Mouse (Mus musculus) brown adipose tissue, adult 24 weeks (tissue): ENCODE data around the gene Tbx4. TPM values are rescaled to one million over a fixed set of nuclear protein-coding genes. Genes with fewer than 3 reads are reported as not detected.

ENCODE experiments used
- H3K27ac ChIP-seq: fragments of 200-500 bp; replicated peaks from 2 replicates; pipeline ENCODE4 v1.5.1; 2012; ENCODE audit warnings: low read depth, mild to moderate bottlenecking, low read length
- H3K4me1 ChIP-seq: fragments of 200-500 bp; 2 replicates; pipeline ENCODE4 v1.6.1; 2012; ENCODE audit warnings: low read length, mixed read lengths; ENCODE audit not compliant: control insufficient read depth, insufficient read depth, insufficient read length
- H3K4me3 ChIP-seq: fragments of 200-500 bp; 2 replicates; pipeline ENCODE4 v1.5.1; 2012; ENCODE audit warnings: low read depth, mild to moderate bottlenecking, low read length, moderate library complexity; ENCODE audit not compliant: insufficient read depth
- polyA plus RNA-seq: library from polyadenylated mRNA; stranded (reverse); fragments of >200 nt; gene quantifications from 2 replicates; pipeline ENCODE4 v1.2.4, GENCODE M21; 2012; ENCODE audit not compliant: missing spikeins, insufficient read depth, insufficient read length

Tbx4 gene
- polyA plus RNA-seq, 1 experiment: not detected

DNA sequence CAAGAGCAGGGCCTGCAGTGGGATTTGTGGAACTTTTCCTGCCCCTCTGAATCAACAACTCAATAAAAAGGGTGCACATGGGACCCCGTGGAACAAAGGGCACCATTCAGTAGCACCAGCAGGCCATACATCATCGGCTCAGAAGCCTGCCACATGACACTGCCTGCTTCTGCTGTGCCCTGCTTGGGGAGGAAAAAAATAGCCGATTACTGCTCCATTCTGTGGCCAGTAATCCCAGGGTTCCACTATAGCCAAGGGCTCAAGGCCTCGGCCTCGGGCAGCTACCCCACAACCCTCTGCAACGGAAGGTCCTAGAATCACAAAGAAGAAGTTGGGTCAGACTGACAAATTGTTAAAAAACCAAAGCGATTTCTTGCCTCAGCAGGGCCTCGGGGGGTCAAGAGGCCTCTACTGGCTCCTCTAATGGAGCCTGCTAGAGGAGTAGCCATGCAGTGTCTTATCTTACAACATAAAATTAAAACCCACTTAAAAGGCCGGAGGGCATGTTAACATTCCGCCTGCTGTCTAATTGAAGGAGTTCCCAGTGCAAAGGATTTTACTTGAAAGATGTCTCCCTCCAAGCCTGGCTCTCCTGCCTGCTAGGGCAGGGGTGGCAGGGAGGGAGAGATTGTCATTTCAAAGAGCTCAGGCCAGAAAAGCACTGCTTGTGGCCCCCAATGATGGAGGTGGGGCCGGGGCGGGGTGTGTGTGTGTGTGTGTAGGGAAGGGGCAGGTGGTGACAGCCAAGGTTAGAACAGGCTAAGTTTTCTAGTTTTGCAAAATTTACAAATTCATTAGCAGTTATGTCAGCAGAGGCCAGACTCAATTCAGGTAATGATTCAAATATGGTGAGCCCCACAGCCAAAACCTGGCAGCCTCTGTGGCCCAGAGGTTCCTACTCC lies 31.1 kb downstream of the Tbx4 start:
- no peaks in the 10 kb centered on the region for H3K4me1 ChIP-seq
- no peak overlapping the region for H3K27ac ChIP-seq
- H3K4me3 ChIP-seq: no peak overlapping the region

DNA sequence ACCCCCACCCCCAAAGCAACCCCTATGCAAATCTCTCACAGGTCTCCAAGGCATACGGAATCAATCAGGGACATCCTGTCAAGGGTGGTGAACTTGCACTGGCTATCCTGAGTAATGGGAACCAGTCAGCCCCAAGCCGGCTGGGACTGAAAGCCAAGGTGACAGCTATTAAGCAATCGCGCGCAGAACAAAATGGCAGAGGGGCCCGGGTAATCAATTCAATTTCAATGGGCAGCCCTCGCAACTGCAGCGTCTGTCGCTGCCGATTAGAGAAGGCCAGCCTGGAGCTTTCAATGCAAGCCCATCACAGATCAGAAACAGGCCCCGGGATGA lies 31.7 kb downstream of the Tbx4 start:
- H3K27ac ChIP-seq: no peak overlapping the region
- H3K4me1 ChIP-seq: no peaks in the 10 kb centered on the region
- H3K4me3 ChIP-seq: no peak overlapping the region

- no peak overlapping the region for H3K27ac ChIP-seq
- H3K4me3 ChIP-seq: no peak overlapping the region
- no peaks in the 10 kb centered on the region for H3K4me1 ChIP-seq
These were observed 32.2 kb downstream of the Tbx4 start for GRCm38 (mm10) chr11:85918388-85918940.

DNA sequence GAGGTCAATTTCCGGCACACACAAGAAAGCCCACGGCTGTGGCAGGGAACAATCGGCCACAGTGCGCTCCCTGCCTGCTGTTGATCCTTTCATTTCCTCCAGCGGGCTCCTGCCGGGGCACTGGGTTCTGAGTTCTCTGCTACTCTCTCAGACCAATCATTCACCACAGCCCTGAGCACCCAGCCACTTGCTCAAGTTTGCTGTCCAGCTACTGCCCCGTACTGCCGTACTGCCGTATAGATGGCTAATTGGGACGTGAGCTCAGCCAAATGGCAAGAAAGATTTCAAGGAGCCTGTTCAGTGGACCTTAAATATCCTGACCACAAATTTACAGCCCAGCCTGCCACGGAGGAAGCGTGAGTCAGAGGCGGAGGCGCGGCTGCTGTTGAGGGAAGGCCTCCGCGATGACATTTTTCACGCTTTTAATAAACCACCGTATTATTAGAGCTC lies 39.1 kb downstream of the Tbx4 start:
- Histone ChIP-seq H3K4me1 (no peaks in the 10 kb centered on the region), H3K4me3 (peak overlapping the region; percentile 31), H3K27ac (no peak overlapping the region)

DNA sequence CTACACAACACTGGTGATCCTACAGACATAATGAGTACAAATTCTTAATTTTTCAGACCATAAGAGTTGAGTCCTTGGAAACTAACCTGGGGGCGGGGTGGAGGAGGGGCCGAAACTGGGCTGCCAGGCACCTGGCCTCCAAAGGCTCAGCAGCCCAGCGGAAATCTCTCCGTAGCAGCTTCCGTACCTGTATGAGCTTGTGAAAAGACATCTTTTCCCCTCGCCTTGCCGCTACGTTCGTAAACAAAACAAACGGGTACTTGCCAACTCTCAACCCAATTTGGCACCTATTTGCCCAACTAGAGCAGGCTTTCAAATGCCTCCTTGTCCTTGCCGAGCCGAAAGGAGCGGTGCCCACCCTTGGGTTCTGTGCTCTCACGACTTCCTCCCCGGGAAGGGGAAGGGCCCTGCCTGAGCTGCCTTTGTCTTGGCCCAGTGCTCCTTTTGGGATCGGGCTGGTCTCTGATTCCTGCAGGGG lies 40.1 kb downstream of the Tbx4 start:
- Histone ChIP-seq H3K27ac (no peak overlapping the region), H3K4me3 (no peak overlapping the region), H3K4me1 (no peaks in the 10 kb centered on the region)

GRCm38 (mm10) chr11:85928106-85928505 lies 41.9 kb downstream of the Tbx4 start:
- no peaks in the 10 kb centered on the region for H3K4me1 ChIP-seq
- H3K27ac ChIP-seq: no peak overlapping the region
- H3K4me3 ChIP-seq: no peak overlapping the region

- Histone ChIP-seq H3K4me1 (no peaks in the 10 kb centered on the region), H3K27ac (no peak overlapping the region), H3K4me3 (no peak overlapping the region)
These were observed 43.4 kb downstream of the Tbx4 start for GRCm38 (mm10) chr11:85929651-85930050.

- H3K4me3 ChIP-seq: no peak overlapping the region
- no peaks in the 10 kb centered on the region for H3K4me1 ChIP-seq
- H3K27ac ChIP-seq: no peak overlapping the region
These were observed 55.8 kb downstream of the Tbx4 start for GRCm38 (mm10) chr11:85941785-85942570.

DNA sequence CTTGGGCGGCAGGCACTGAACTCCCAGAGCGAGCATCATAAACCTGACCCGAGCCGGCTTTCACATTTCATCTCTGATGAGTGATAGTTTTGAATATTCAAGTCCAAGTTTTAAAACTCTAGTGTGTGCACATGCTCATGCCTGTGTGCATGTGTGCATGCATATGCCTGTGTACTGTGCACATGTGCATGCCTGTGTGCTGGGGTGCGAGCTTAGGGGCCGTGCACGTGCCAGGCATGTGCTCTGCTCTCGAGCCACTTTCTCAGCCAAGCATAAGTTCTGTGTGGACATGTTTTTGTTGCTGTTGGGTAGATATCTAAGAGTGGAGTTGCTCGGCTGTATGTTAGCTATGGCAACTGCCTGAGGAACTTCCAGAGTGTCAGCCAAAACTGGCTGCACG lies 62.5 kb downstream of the Tbx4 start:
- Histone ChIP-seq H3K4me3 (no peak overlapping the region), H3K4me1 (no peaks in the 10 kb centered on the region), H3K27ac (no peak overlapping the region)

- Histone ChIP-seq H3K27ac (no peak overlapping the region), H3K4me1 (no peaks in the 10 kb centered on the region), H3K4me3 (no peak overlapping the region)
These were observed 63.5 kb downstream of the Tbx4 start for GRCm38 (mm10) chr11:85949749-85950148.

DNA sequence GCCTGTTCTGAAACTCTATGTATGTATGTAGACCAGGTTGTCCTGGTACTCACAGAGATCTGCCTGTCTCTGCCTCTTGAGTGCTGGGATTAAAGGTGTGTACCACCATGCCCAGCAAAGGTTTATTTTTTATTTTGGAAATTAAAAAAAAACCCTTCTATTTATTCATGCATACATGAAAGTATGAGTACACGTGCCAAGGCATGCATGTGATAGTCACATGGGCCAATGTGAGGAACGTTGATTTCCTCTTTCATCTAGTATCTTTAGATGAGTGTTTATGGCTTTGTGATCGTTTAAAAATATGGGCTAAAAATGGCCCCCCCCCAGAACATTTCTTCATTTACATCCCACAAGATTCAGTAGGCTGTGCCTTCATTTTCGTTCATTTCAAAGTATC lies 66.3 kb downstream of the Tbx4 start:
- Histone ChIP-seq H3K4me1 (no peaks in the 10 kb centered on the region), H3K27ac (no peak overlapping the region), H3K4me3 (no peak overlapping the region)

- Histone ChIP-seq H3K4me3 (no peak overlapping the region), H3K27ac (no peak overlapping the region), H3K4me1 (no peaks in the 10 kb centered on the region)
These were observed 69.4 kb downstream of the Tbx4 start for GRCm38 (mm10) chr11:85955611-85956010.

DNA sequence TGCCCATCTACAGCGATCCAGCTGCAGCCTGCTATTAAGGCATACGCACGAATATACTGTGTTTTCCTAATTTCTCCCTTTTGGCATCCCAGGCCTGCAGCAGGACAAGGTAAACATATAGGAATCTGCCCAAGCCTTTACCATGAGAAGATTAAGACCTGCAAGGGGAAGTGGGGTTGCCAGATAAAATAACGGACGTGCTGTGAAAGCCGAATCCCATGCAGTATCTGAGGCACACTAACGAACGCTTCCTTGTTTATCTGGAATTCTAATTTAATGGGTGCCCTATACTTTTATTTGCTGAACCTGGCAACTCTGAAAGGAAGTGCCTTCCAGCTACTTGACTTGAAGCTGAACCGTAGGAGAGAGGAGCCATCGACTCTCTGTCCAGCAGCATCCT lies 70.2 kb downstream of the Tbx4 start:
- Histone ChIP-seq H3K4me1 (no peaks in the 10 kb centered on the region), H3K4me3 (no peak overlapping the region), H3K27ac (no peak overlapping the region)

DNA sequence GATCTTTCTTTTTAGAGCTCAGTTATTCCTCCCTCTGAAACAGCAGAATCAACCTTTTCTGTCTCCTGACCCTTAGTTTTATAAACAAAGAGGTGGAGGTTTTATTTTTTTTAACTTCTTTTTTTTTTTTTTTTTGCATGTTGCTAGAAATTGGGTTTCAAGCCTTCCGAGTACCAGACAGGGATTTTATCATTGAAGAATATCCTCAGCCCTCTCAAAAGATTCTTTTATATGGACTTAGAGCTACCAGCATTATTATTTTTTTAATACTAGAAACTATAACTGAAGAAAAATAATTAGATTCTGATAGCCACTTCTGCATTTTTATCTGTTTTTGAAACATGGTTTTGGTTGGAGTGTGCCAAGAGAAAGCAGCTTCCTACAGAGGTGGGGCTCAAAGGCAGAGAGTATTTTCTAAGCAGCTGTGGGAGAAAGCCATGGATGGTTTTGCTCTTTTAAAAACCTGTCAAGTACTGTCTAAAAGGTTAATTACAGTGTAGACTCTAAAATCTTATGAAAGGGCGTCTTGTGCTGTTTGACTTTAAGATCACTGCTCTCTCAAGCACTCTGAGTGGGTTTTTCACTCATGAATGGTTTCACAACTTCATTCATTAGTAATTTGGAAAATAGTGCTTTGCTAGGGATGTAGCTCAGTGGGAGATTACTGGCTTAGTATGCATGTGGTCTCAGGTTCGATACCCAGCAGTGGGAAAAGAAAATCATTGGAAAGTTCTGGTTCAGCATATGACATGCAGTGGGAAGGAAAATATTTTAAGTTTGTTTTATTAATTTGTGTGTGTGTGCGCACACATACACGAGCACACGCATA lies 70.9 kb downstream of the Tbx4 start:
- Histone ChIP-seq H3K4me1 (no peaks in the 10 kb centered on the region), H3K4me3 (no peak overlapping the region), H3K27ac (no peak overlapping the region)

DNA sequence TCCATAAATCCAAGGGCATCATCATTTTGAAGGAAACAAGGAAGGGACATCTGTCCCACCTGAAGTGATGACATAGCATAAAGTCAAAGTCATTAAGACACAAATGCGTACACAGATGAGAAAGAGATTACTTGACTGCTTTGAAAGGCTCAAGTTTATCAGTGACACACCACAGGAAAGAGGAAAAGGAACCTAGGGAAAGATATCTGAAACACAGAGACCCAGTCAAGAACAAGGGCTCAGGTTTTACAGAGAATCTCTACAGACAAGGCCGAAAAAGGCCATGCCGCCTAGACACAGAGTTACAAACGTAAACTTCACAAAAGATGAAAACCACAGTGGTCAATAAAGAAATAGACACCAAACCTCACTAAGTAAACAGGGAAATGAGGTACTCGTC lies 73.6 kb downstream of the Tbx4 start:
- H3K4me1 ChIP-seq: no peaks in the 10 kb centered on the region
- no peak overlapping the region for H3K27ac ChIP-seq

More for the DNA sequence above, 73.6 kb downstream of the Tbx4 start:
- no peak overlapping the region for H3K4me3 ChIP-seq
